Mouse (Mus musculus) thymus, adult 2 months (tissue): ENCODE data around the gene Vgll2.

ENCODE experiments used
- CTCF ChIP-seq: fragments of 200-500 bp; IDR thresholded peaks from 2 replicates; pipeline ENCODE4 v1.5.1; 2012; ENCODE audit warnings: mild to moderate bottlenecking, control low read depth, low read length, moderate library complexity, borderline replicate concordance; ENCODE audit not compliant: control insufficient read depth, poor library complexity, insufficient read depth; ENCODE audit errors: extremely low read depth
- POLR2A ChIP-seq: fragments of 200-500 bp; IDR thresholded peaks from 2 replicates; pipeline ENCODE4 v1.6.1; 2012; ENCODE audit warnings: mild to moderate bottlenecking, low read length, control low read depth, moderate library complexity; ENCODE audit not compliant: control insufficient read depth, poor library complexity, insufficient read depth; ENCODE audit errors: extremely low read depth

DNA sequence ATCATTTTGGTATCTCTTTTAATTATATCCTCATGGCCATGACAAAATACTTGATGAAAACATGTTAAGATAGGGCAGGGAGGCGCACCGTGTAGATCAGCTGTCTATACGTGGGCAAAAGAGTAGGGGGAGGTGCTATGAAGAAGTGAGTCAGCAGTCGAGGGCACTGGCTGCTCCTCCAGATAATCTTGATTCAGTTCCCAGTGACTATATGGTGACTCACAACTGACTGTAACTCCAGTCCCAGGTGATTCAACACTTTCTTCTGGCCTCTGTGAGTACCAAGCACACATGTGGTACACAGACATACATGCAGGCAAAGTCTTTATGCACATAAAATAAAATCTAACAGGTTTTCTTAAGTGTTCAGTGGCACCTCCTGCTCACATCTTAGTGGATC, 47.2 kb upstream of the Vgll2 start:
- TF ChIP-seq POLR2A, result no peak
- no peak for TF ChIP-seq CTCF
